Mouse (Mus musculus) lung, postnatal 10 days (tissue): Measurements from ENCODE around the gene Arg1.
A peak's percentile ranks its signal among the peaks of the same experiment; 100 is the strongest.

Experiments used
- DNase-seq: peaks from one replicate; pipeline ENCODE4 v3.0.0; 2021

The Arg1 gene

GRCm38 (mm10) chr10:24911199-24911598 lies 16.1 kb downstream of the Arg1 start:
- DNase-seq = peak; percentile 23

DNA sequence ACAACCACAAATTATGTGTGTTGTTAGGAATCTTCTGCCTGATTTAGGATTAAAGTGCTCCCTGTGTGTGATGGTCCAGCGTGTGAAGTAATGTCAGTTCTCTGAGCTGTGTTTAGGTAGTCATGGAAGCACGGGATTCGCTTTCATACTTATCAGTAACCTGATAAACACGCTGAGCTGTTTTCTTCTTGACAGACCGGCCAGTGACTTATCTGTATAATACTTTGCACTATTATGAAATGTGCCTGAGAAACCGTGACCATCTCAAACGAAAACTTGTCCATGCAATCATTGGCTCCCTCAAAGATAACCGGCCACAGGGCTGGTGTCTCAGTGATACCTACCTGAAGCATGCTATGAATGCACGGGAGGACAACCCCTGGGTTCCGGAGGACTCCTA lies 21.7 kb downstream of the Arg1 start:
- no peak for DNase-seq

GRCm38 (mm10) chr10:24895927-24896326 lies 31.4 kb downstream of the Arg1 start:
- DNase-seq = peak; percentile 62

- no peak for DNase-seq
Observed at GRCm38 (mm10) chr10:24888343-24888742, 38.9 kb downstream of the Arg1 start.

DNA sequence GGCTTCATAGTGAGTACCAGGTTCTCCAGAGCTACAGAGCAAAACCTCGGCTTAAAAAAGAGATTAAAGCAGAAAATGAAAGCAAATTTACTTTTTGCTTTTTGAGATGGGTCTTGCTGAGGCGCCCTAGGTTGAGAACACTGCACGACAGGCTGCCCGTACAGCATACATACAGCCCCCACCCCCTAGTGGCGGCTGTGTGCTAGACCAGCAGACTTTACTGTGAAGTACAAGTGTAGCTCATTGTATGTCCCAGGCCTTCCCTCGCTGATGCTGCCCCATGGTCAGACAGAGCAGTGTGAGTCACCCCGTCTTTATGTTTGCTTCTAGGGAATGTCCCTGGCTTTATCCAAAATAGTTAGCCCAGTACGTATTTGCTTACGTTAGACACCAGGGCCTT lies 41.3 kb downstream of the Arg1 start:
- DNase-seq = peak; percentile 16

- no peak for DNase-seq
Observed at GRCm38 (mm10) chr10:24873624-24874023, 53.7 kb downstream of the Arg1 start.

DNA sequence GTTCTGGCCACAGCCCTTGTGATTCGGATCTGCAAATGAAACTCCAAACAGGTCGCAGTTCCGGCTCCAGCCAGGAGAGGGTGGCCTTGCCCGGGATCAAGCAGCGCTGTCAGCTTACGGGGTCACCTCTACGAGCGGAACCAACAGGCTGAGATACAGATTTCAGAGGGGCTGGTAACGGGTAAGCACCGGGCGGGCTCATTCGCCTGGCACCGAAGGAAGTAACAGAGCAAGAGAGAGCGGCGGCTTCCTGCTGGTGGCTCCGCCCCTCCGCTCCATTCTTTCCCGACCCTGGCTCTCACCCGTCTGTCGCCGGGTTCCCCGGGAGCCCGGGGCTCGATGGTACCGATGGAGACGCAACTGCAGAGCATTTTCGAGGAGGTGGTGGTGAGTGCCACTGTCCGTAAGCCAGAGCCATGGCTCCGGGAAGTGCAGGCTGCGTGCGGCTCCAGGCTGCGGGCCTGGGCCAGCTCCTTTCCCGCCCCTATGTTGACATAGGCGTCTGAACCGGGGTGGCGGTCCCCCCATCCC lies 57.5 kb downstream of the Arg1 start, which contains the start of gene Med23:
Gene Med23 (plus strand): TSS at position 227 of the 531 bp plus-strand sequence.
- DNase-seq = peak; percentile 99
